Mouse (Mus musculus): ENCODE data around the gene Exoc6.

DNA sequence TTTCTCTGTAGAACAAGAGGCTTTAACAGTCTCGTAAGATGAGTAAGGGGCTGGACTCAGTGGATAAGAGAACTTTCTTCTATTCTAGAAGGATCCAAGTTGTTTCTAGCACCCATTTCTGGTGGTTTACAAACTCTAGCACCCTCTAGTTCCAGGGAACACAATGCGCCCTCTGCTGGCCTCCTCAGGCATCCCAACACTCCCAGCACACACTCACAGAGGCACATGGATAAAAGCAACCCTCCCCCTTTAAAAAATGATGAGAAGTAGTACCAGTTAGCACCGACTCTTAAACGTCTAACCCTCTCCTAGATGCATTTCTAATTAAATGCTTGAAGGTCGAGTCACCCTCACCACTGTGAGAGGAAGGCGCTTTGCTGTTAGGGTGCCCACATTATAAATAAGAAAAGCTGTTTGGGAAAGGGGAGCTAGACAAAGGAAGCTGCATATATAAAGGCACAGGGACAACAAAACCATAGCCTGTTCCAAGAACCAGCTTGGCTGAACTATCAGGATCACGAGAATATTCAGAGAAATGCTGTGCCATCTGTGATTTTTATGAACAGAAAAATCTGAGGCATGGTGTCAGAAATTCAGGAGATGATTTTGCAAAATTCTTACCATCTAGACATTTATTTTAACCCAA lies 18.9 kb upstream of the Exoc6 start:
- TF ChIP-seq MAX (IDR thresholded peaks at IDR 0.05; ENCODE audit: low read depth) (no peak), POLR2A (IDR thresholded peaks at IDR 0.05; ENCODE audit: insufficient read length, low read depth) (no peak), TCF12 (IDR thresholded peaks at IDR 0.05; ENCODE audit: insufficient read depth, poor library complexity, severe bottlenecking) (no peak), POLR2AphosphoS2 (IDR thresholded peaks at IDR 0.05; ENCODE audit: insufficient read length, low read depth) (no peak), SRF (IDR thresholded peaks at IDR 0.05; ENCODE audit: control insufficient read depth, insufficient read length, low read depth) (no peak)

All from myocyte (in vitro differentiated cells).